Mouse (Mus musculus): Measurements from ENCODE around the gene Olfr397. TPM values are rescaled to one million over a fixed set of nuclear protein-coding genes. Genes with fewer than 3 reads are reported as not detected.

Gene Olfr397
- polyA plus RNA-seq (2016; fragmentation: Nextera tagmentation; extraction: Ambion mirVana) = not detected in 2 replicates

DNA sequence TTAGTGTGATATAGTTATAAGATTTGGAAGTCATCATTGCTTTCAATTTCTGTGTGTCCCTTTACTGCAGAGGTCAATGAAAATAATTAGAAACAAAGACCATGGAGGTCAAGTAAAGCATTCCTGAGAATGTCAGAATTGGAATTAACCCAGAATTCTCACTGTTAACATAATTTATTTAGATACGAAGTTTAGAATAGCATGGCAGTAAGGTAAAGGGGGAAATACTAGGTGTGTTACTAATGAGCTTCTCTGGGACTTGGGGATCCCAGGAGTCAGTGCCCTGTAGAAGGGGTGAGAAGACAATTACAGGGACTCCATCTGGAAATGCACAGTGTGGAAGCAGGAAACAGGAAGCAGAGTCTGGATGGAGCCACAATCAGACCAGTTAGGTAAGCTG, at the start of gene Olfr397:
Gene Olfr397, plus strand, starts transcription at position 301 of the 400 bp plus-strand sequence.
- Histone ChIP-seq H3K9me3 (peaks cover 39% of the 10 kb centered on the region), H3K4me2 (no peak within 1 kb of the TSS), H3K4me3 (replicated peaks) (no peak within 1 kb of the TSS), H3K4me1 (replicated peaks) (no peaks in the 10 kb centered on the region), H3K36me3 (no peaks in the 10 kb centered on the region), H3K27ac (no peak within 1 kb of the TSS), H3K9ac (replicated peaks) (no peak within 1 kb of the TSS), H3K27me3 (no peaks in the 10 kb centered on the region)
- 83% methylated on average over 1 of the region's 1 CpGs for WGBS
- ATAC-seq (ENCODE audit: insufficient number of reproducible peaks, insufficient read depth, low FRiP score, low TSS enrichment, low read depth) = no peak

DNA sequence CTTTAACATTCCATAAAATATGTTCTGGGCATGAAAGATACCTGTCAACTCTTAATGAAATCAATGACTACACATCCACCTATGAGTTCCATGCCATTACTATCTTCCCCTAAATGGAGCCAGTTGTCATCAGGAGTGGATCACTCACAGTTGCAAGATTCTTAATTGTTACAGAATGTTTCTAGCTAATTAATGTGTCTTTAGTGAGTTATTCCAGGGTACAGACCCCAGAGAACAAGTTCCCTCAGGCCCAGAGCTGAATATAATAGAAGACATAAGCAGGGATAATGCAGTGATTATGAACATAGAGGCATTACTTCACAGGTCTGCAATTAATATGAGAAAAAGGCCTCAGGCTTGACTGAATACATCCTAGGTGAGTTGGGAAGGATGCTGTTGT, 24.2 kb upstream of the Olfr397 start, which contains the start of gene Olfr23:
Gene Olfr23, plus strand, starts transcription at position 301 of the 400 bp plus-strand sequence.
- no peak within 1 kb of the TSS for H3K9ac ChIP-seq (replicated peaks)
- H3K4me3 ChIP-seq (replicated peaks) = no peak within 1 kb of the TSS
- H3K27ac ChIP-seq = no peak within 1 kb of the TSS
- no peak within 1 kb of the TSS for H3K4me2 ChIP-seq
- H3K4me1 ChIP-seq (replicated peaks) = no peaks in the 10 kb centered on the region
- no peaks in the 10 kb centered on the region for H3K36me3 ChIP-seq
- H3K27me3 ChIP-seq = no peaks in the 10 kb centered on the region
- peaks cover 12% of the 10 kb centered on the region for H3K9me3 ChIP-seq
- no peak for ATAC-seq (ENCODE audit: insufficient number of reproducible peaks, insufficient read depth, low FRiP score, low TSS enrichment, low read depth)

DNA sequence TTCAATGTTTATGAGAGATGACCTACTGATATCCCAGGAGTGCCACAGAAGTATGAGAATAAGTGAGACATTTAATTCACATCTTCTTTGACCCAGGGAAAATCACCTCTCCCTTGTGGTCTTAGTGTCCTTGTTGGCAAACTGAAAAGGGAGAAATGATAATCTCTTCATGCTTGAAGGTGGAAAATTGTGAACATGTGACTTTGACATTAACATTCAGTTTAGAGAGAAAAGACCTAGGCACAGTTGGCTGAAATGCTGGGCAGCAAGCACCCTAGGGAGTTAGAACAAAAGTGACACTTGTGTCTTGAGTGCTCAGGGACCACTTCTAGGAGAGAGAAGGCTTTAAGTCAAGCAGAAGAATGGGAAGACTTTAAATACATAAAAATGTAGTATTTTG, 29.7 kb downstream of the Olfr397 start, which contains the start of gene Olfr398:
Gene Olfr398, minus strand, starts transcription at position 101 of the 400 bp plus-strand sequence.
- Histone ChIP-seq H3K4me2 (no peak within 1 kb of the TSS), H3K9me3 (peaks cover 30% of the 10 kb centered on the region), H3K36me3 (no peaks in the 10 kb centered on the region), H3K4me3 (replicated peaks) (no peak within 1 kb of the TSS), H3K27me3 (no peaks in the 10 kb centered on the region), H3K27ac (no peak within 1 kb of the TSS), H3K9ac (replicated peaks) (no peak within 1 kb of the TSS), H3K4me1 (replicated peaks) (no peaks in the 10 kb centered on the region)
- ATAC-seq (ENCODE audit: insufficient number of reproducible peaks, insufficient read depth, low FRiP score, low TSS enrichment, low read depth) = no peak

DNA sequence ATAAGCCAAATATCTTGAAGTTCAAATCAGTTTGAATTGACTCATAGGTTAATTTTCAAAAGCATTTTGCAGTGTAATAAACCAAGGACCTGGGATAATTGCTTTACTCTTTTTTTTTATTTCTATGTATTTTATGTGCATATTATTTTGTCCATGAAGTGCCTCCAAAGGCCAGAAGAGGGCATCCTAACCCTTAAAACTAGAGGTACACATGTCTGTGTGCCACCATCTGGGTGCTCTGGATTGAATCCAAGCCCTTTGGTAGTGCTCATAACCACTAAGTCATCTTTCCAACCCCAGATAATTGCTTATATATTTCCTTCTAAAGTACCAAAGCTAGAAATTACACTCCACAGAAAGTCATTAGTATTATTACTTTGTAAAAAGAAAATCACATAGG, 32.5 kb downstream of the Olfr397 start:
- H3K27me3 ChIP-seq = no peaks in the 10 kb centered on the region
- no peaks in the 10 kb centered on the region for H3K4me1 ChIP-seq (replicated peaks)
- H3K9ac ChIP-seq (replicated peaks) = no peak overlapping the region
- H3K9me3 ChIP-seq = peaks cover 17% of the 10 kb centered on the region; the same call in 1 of the 2 replicates
- H3K4me2 ChIP-seq = no peak overlapping the region
- no peak overlapping the region for H3K4me3 ChIP-seq (replicated peaks)
- ATAC-seq (ENCODE audit: insufficient number of reproducible peaks, insufficient read depth, low FRiP score, low TSS enrichment, low read depth) = no peak
- H3K36me3 ChIP-seq = no peaks in the 10 kb centered on the region
- H3K27ac ChIP-seq = no peak overlapping the region

Other genes with a start within 250 kb of the Olfr397 start
- gene Olfr389, start 180.1 kb upstream of the Olfr397 start, polyA plus RNA-seq (2016; fragmentation: Nextera tagmentation; extraction: Ambion mirVana) = not detected in 2 replicates
- not detected in 2 replicates for gene Olfr390, start 177.9 kb upstream of the Olfr397 start, polyA plus RNA-seq (2016; fragmentation: Nextera tagmentation; extraction: Ambion mirVana)
- gene Olfr391-ps, start 157.8 kb upstream of the Olfr397 start, polyA plus RNA-seq (2016; fragmentation: Nextera tagmentation; extraction: Ambion mirVana) = not detected in 2 replicates
- gene Olfr392, start 143.8 kb upstream of the Olfr397 start, polyA plus RNA-seq (2016; fragmentation: Nextera tagmentation; extraction: Ambion mirVana) = not detected in 2 replicates
- gene Olfr393, start 109.4 kb upstream of the Olfr397 start, polyA plus RNA-seq (2016; fragmentation: Nextera tagmentation; extraction: Ambion mirVana) = not detected in 2 replicates
- gene Olfr394, start 70.0 kb upstream of the Olfr397 start, polyA plus RNA-seq (2016; fragmentation: Nextera tagmentation; extraction: Ambion mirVana) = not detected in 2 replicates
- gene Olfr395, start 51.5 kb upstream of the Olfr397 start, polyA plus RNA-seq (2016; fragmentation: Nextera tagmentation; extraction: Ambion mirVana) = not detected in 2 replicates
- not detected in 2 replicates for gene Olfr23, start 24.1 kb upstream of the Olfr397 start, polyA plus RNA-seq (2016; fragmentation: Nextera tagmentation; extraction: Ambion mirVana)
- gene Olfr398, start 29.6 kb downstream of the Olfr397 start, polyA plus RNA-seq (2016; fragmentation: Nextera tagmentation; extraction: Ambion mirVana) = not detected in 2 replicates
- not detected in 2 replicates for gene Olfr139, start 95.7 kb downstream of the Olfr397 start, polyA plus RNA-seq (2016; fragmentation: Nextera tagmentation; extraction: Ambion mirVana)
- gene Olfr399, start 95.8 kb downstream of the Olfr397 start, polyA plus RNA-seq (2016; fragmentation: Nextera tagmentation; extraction: Ambion mirVana) = not detected in 2 replicates
- not detected in 2 replicates for gene Zfp616, start 109.1 kb downstream of the Olfr397 start, polyA plus RNA-seq (2016; fragmentation: Nextera tagmentation; extraction: Ambion mirVana)
- not detected in 2 replicates for gene Olfr401, start 152.9 kb downstream of the Olfr397 start, polyA plus RNA-seq (2016; fragmentation: Nextera tagmentation; extraction: Ambion mirVana)
- gene Olfr402, start 192.7 kb downstream of the Olfr397 start, polyA plus RNA-seq (2016; fragmentation: Nextera tagmentation; extraction: Ambion mirVana) = not detected in 2 replicates
- not detected in 2 replicates for gene Olfr403, start 225.4 kb downstream of the Olfr397 start, polyA plus RNA-seq (2016; fragmentation: Nextera tagmentation; extraction: Ambion mirVana)

Data from limb, embryonic 12.5 days (tissue).